In the genomic region with DNA sequence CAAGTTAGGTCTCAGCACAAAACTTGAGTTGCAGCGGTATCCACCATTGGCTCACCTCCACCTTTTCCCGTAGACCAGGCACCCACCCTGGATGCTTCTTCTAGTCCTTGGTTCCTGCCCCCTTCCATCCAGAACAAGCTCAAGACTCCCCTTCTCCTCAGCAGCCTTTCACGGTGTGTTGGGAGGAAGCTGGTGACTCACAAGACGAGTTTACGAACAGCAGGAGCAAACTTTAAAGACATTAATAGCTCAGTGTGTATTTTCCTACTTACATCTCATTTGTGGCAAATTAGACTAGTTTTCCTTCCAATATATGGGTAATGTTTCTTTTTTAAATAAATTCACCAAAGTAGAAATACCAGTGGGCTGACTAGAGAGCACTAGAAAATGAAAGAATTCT, we compare ENCODE assay signal across 20 mouse cellular contexts.
"Had no signal": no experiment of that assay in that cellular context is flagged by ENCODE, and none has a peak within 500 bp of the region (broad histone marks: within the 10 kb centered on the region; RNA-seq: fewer than 3 reads in every experiment).

No protein-coding gene starts in this region.

- H3K36me3 ChIP-seq: kidney, embryonic 15.5 days; limb, embryonic 15.5 days; neural tube, embryonic 12.5 days; neural tube, embryonic 15.5 days had no signal

- H3K4me2 ChIP-seq: kidney, embryonic 15.5 days; limb, embryonic 15.5 days; liver, embryonic 11.5 days; lung, embryonic 14.5 days; midbrain, embryonic 11.5 days; neural tube, embryonic 12.5 days; neural tube, embryonic 15.5 days had no signal

- H3K27ac ChIP-seq: kidney, embryonic 15.5 days; limb, embryonic 15.5 days; liver, embryonic 14.5 days; neural tube, embryonic 12.5 days; neural tube, embryonic 15.5 days had no signal

- H3K9me3 ChIP-seq: kidney, embryonic 15.5 days; limb, embryonic 15.5 days; megakaryocyte, embryonic 14.5 days; neural tube, embryonic 12.5 days; neural tube, embryonic 15.5 days had no signal

- H3K4me3 ChIP-seq: kidney, embryonic 15.5 days; limb, embryonic 15.5 days; megakaryocyte, embryonic 14.5 days; neural tube, embryonic 12.5 days; neural tube, embryonic 15.5 days had no signal

- H3K4me1 ChIP-seq: megakaryocyte, embryonic 14.5 days; neural tube, embryonic 12.5 days had no signal

- H3K9ac ChIP-seq: kidney, embryonic 15.5 days; limb, embryonic 15.5 days; liver, embryonic 14.5 days; liver, postnatal 0 days; lung, embryonic 14.5 days; neural tube, embryonic 12.5 days; neural tube, embryonic 15.5 days had no signal

- H3K27me3 ChIP-seq: kidney, embryonic 15.5 days; limb, embryonic 15.5 days; neural tube, embryonic 12.5 days; neural tube, embryonic 15.5 days had no signal

- ATAC-seq: liver, postnatal 0 days; lung, postnatal 0 days had no signal

- DNase-seq: kidney, adult 8-10 months; kidney, postnatal 10 days; kidney, postnatal 36 days; liver, postnatal 0 days; midbrain, embryonic 14.5 days; right cerebral cortex, adult 18-20 months; right cerebral cortex, postnatal 25 days; spleen, adult 18-20 months; thymus, adult 18-20 months; thymus, postnatal 36 days had no signal
